In genomic region chr12:51045437-51045836, GRCm38 (mm10) we compare ENCODE assay signal across 16 mouse cellular contexts.
DNase-seq lines count a peak whose midpoint lies in the region; ATAC-seq and TF ChIP-seq lines count a peak whose summit lies in the region.
"Had no signal": no experiment of that assay in that cellular context is flagged by ENCODE, and none has a peak within 500 bp of the region (broad histone marks: within the 10 kb centered on the region; RNA-seq: fewer than 3 reads in every experiment).

No protein-coding gene starts in this region.

- no peak for TF ChIP-seq CTCF in forebrain, postnatal 0 days (IDR thresholded peaks at IDR 0.05; ENCODE audit: low read depth)

- DNase-seq in forebrain, embryonic 14.5 days (ENCODE audit: low spot score): peak; percentile 49
- DNase-seq in kidney, adult 11 months: peak; percentile 18
- peak; percentile 28 for DNase-seq in R1 (ENCODE audit: low read depth, low spot score)
- DNase-seq in forebrain, postnatal 0 days: no peak
- DNase-seq in cerebellum, postnatal 10 days: no peak
- no peak for DNase-seq in cerebellum, adult 9-10 months
- DNase-seq: adrenal gland, postnatal 14 days; gastrocnemius, postnatal 36 days; heart, postnatal 4 days; lung, postnatal 14 days; thymus, adult 18-20 months had no signal

- peak; percentile 77 for ATAC-seq in forebrain, embryonic 14.5 days
- ATAC-seq in forebrain, embryonic 12.5 days (ENCODE audit: low FRiP score): no peak
- no peak for ATAC-seq in kidney, embryonic 15.5 days (replicated peaks; ENCODE audit: low FRiP score)
- ATAC-seq in forebrain, postnatal 0 days: peak; percentile 90

- H3K36me3 ChIP-seq in forebrain, embryonic 14.5 days (ENCODE audit: control insufficient read depth, insufficient read depth, low read length): no peaks in the 10 kb centered on the region
- H3K36me3 ChIP-seq in forebrain, embryonic 12.5 days (replicated peaks): no peaks in the 10 kb centered on the region
- no peaks in the 10 kb centered on the region for H3K36me3 ChIP-seq in kidney, embryonic 15.5 days
- no peaks in the 10 kb centered on the region for H3K36me3 ChIP-seq in forebrain, postnatal 0 days (ENCODE audit: insufficient read depth)
- H3K36me3 ChIP-seq: neural tube, embryonic 13.5 days had no signal

- H3K9ac ChIP-seq in forebrain, embryonic 14.5 days (ENCODE audit: low read length): no peak overlapping the region
- no peak overlapping the region for H3K9ac ChIP-seq in forebrain, embryonic 12.5 days
- H3K9ac ChIP-seq in kidney, embryonic 15.5 days: no peak overlapping the region
- no peak overlapping the region for H3K9ac ChIP-seq in forebrain, postnatal 0 days
- H3K9ac ChIP-seq: neural tube, embryonic 13.5 days had no signal

- no peaks in the 10 kb centered on the region for H3K27me3 ChIP-seq in forebrain, embryonic 14.5 days (replicated peaks; ENCODE audit: control insufficient read depth, insufficient read depth, low read length)
- no peaks in the 10 kb centered on the region for H3K27me3 ChIP-seq in forebrain, embryonic 12.5 days
- H3K27me3 ChIP-seq in kidney, embryonic 15.5 days: no peaks in the 10 kb centered on the region
- H3K27me3 ChIP-seq in forebrain, postnatal 0 days (ENCODE audit: insufficient read depth, low read length): no peaks in the 10 kb centered on the region
- H3K27me3 ChIP-seq: neural tube, embryonic 13.5 days had no signal

- no peak overlapping the region for H3K4me3 ChIP-seq in forebrain, embryonic 14.5 days (ENCODE audit: low read depth, low read length)
- no peak overlapping the region for H3K4me3 ChIP-seq in forebrain, embryonic 12.5 days (replicated peaks)
- no peak overlapping the region for H3K4me3 ChIP-seq in kidney, embryonic 15.5 days (replicated peaks)
- no peak overlapping the region for H3K4me3 ChIP-seq in forebrain, postnatal 0 days (ENCODE audit: low read depth, low read length)
- H3K4me3 ChIP-seq: layer of hippocampus, adult 2 months; neural tube, embryonic 13.5 days had no signal

- no peaks in the 10 kb centered on the region for H3K9me3 ChIP-seq in forebrain, embryonic 14.5 days (replicated peaks; ENCODE audit: control insufficient read depth, low read length)
- no peaks in the 10 kb centered on the region for H3K9me3 ChIP-seq in forebrain, embryonic 12.5 days
- no peaks in the 10 kb centered on the region for H3K9me3 ChIP-seq in kidney, embryonic 15.5 days (replicated peaks)
- H3K9me3 ChIP-seq in forebrain, postnatal 0 days (ENCODE audit: low read length): no peaks in the 10 kb centered on the region
- H3K9me3 ChIP-seq: neural tube, embryonic 13.5 days had no signal

- no peak overlapping the region for H3K27ac ChIP-seq in forebrain, embryonic 14.5 days (ENCODE audit: low read depth, low read length)
- H3K27ac ChIP-seq in forebrain, embryonic 12.5 days: no peak overlapping the region
- H3K27ac ChIP-seq in kidney, embryonic 15.5 days: no peak overlapping the region
- no peak overlapping the region for H3K27ac ChIP-seq in forebrain, postnatal 0 days (ENCODE audit: low read depth, low read length)
- H3K27ac ChIP-seq: layer of hippocampus, adult 2 months; neural tube, embryonic 13.5 days had no signal

- no peak overlapping the region for H3K4me2 ChIP-seq in forebrain, embryonic 14.5 days (ENCODE audit: low read length)
- no peak overlapping the region for H3K4me2 ChIP-seq in forebrain, embryonic 12.5 days
- no peak overlapping the region for H3K4me2 ChIP-seq in kidney, embryonic 15.5 days
- H3K4me2 ChIP-seq in forebrain, postnatal 0 days (ENCODE audit: low read depth): no peak overlapping the region
- H3K4me2 ChIP-seq: liver, embryonic 11.5 days; neural tube, embryonic 13.5 days had no signal

- 32% methylated on average over 9 of the region's 9 CpGs for WGBS in forebrain, embryonic 14.5 days
- WGBS in forebrain, embryonic 12.5 days: 42% methylated on average over 9 of the region's 9 CpGs
- 31% methylated on average over 9 of the region's 9 CpGs for WGBS in kidney, embryonic 15.5 days
- 25% methylated on average over 9 of the region's 9 CpGs for WGBS in forebrain, postnatal 0 days

- H3K4me1 ChIP-seq in forebrain, embryonic 14.5 days (ENCODE audit: control insufficient read depth, insufficient read depth, low read length): peaks cover 6% of the 10 kb centered on the region; the same call in 1 of the 2 replicates
- H3K4me1 ChIP-seq in forebrain, embryonic 12.5 days: 0 out of 2 replicates have a peak, but pooled peaks cover 4% of the 10 kb centered on the region
- no peaks in the 10 kb centered on the region for H3K4me1 ChIP-seq in kidney, embryonic 15.5 days
- peaks cover 5% of the 10 kb centered on the region; the same call in 1 of the 2 replicates for H3K4me1 ChIP-seq in forebrain, postnatal 0 days (ENCODE audit: insufficient read depth)
- H3K4me1 ChIP-seq: neural tube, embryonic 13.5 days had no signal

Comparison
In these comparisons a context has a peak if more than half of its experiments do, and no peak if none do; other contexts are left out.
1. ATAC-seq: peak in forebrain, embryonic 14.5 days (single experiment) and forebrain, postnatal 0 days (single experiment); none in forebrain, embryonic 12.5 days (single experiment) and kidney, embryonic 15.5 days (single experiment).
2. DNase-seq: peak in forebrain, embryonic 14.5 days (single experiment), kidney, adult 11 months (single experiment) and R1 (single experiment); none in forebrain, postnatal 0 days (single experiment), cerebellum, postnatal 10 days (0 of 2) and cerebellum, adult 9-10 months (single experiment).